Mouse (Mus musculus): ENCODE results near the gene Ubr4. TPM values are rescaled to one million over a fixed set of nuclear protein-coding genes. Genes with fewer than 3 reads are reported as not detected.

Gene Ubr4
- total RNA-seq, 1 experiment, result 199 TPM

DNA sequence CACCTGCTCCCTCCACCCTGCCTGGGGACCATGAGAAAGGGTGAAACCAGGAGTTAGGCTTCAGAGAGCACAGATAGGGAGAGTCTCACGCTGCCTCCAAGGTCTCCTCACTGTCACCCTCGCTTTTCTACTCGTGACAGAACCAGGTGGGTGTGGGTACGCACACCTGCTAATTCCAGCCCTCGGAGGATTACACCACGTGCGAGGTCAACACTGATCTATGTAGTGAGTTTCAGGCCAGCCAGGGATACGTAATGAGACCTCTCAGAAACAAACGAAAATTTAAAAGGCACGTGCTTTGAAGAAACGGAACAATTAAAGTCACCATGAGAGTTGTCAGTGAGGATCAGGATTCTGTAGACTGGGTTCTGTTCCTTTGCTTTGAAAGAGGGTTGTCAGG is 34.0 kb upstream of the Ubr4 start:
- Histone ChIP-seq H3K4me3 (ENCODE audit: insufficient read depth in 1 of 2, low read depth in 1 of 2, low read length in 2 of 2, poor library complexity in 1 of 2, severe bottlenecking in 1 of 2) (no peak overlapping the region), H3K4me1 (ENCODE audit: control insufficient read depth in 2 of 2, insufficient read depth in 2 of 2, low read length in 2 of 2, poor library complexity in 1 of 2) (0 out of 4 replicates have a peak, but pooled peaks cover 0 to 2% of the 10 kb centered on the region in 2 experiments), H3K36me3 (ENCODE audit: control insufficient read depth, insufficient read depth, low read length, poor library complexity, severe bottlenecking) (peaks cover 11% of the 10 kb centered on the region; the same call in 1 of the 2 replicates), H3K9ac (ENCODE audit: insufficient read depth, low read depth, low read length, poor library complexity, severe bottlenecking) (no peak overlapping the region), H3K9me3 (ENCODE audit: control insufficient read depth, insufficient read depth, low read depth, low read length) (no peaks in the 10 kb centered on the region), H3K27ac (ENCODE audit: insufficient read depth, low read depth, low read length, poor library complexity, severe bottlenecking) (no peak overlapping the region)
- in situ Hi-C loops (cut with MboI; ENCODE audit: low sequenced_read_pairs in 2 of 2, unreplicated experiment in 2 of 2), result no loop called here
- no peak for DNase-seq (ENCODE audit: low read depth, low spot score)
- TF ChIP-seq ZNF384 (IDR thresholded peaks at IDR 0.05; ENCODE audit: low read depth, low read length), result no peak
- no peak for TF ChIP-seq HCFC1 (IDR thresholded peaks at IDR 0.05; ENCODE audit: borderline replicate concordance, insufficient read depth, low read length)

DNA sequence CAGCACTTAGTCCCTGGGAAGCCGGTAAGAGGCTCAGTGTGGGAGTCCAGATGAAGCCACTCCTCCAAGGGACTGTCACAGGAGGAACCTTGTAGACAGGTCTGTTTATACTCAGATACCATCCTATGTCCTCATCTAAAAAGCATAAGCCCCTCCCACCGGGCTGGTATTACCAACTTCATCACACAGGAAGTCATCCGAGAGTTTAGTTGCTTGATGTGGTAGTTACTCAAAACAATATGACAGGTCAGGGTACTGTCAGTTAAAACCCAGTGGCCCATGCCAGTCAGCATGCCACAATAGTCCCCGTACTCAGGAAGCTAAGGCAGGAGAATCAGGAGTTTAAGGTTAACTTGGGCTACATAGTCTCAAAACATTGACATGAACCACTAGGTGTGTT is 32.7 kb upstream of the Ubr4 start:
- Histone ChIP-seq H3K36me3 (ENCODE audit: control insufficient read depth, insufficient read depth, low read length, poor library complexity, severe bottlenecking) (peaks cover 4% of the 10 kb centered on the region; the same call in 1 of the 2 replicates), H3K27ac (ENCODE audit: insufficient read depth, low read depth, low read length, poor library complexity, severe bottlenecking) (no peak overlapping the region), H3K4me3 (ENCODE audit: insufficient read depth in 1 of 2, low read depth in 1 of 2, low read length in 2 of 2, poor library complexity in 1 of 2, severe bottlenecking in 1 of 2) (no peak overlapping the region), H3K4me1 (ENCODE audit: control insufficient read depth in 2 of 2, insufficient read depth in 2 of 2, low read length in 2 of 2, poor library complexity in 1 of 2) (0 out of 4 replicates have a peak, but pooled peaks cover 0 to 2% of the 10 kb centered on the region in 2 experiments), H3K9ac (ENCODE audit: insufficient read depth, low read depth, low read length, poor library complexity, severe bottlenecking) (no peak overlapping the region), H3K9me3 (ENCODE audit: control insufficient read depth, insufficient read depth, low read depth, low read length) (no peaks in the 10 kb centered on the region)
- in situ Hi-C loops (cut with MboI; ENCODE audit: low sequenced_read_pairs in 2 of 2, unreplicated experiment in 2 of 2), result no loop called here
- no peak for DNase-seq (ENCODE audit: low read depth, low spot score)
- no peak for TF ChIP-seq MAFK (IDR thresholded peaks at IDR 0.05; ENCODE audit: insufficient read depth, low read depth, low read length)

GRCm38 (mm10) chr4:139330605-139331004 is 21.8 kb upstream of the Ubr4 start:
- no peak overlapping the region; the same call in 1 of the 2 replicates for H3K9ac ChIP-seq (ENCODE audit: insufficient read depth, low read depth, low read length, poor library complexity, severe bottlenecking)
- in situ Hi-C loops (cut with MboI; ENCODE audit: low sequenced_read_pairs in 2 of 2, unreplicated experiment in 2 of 2), result no loop called here
- no peak overlapping the region for H3K27ac ChIP-seq (ENCODE audit: insufficient read depth, low read depth, low read length, poor library complexity, severe bottlenecking)
- peaks cover 0 to 3% of the 10 kb centered on the region in 2 experiments; a peak in 1 of 4 replicates for H3K4me1 ChIP-seq (ENCODE audit: control insufficient read depth in 2 of 2, insufficient read depth in 2 of 2, low read length in 2 of 2, poor library complexity in 1 of 2)
- DNase-seq (ENCODE audit: low read depth, low spot score), result peak; percentile 99
- H3K4me3 ChIP-seq (ENCODE audit: insufficient read depth in 1 of 2, low read depth in 1 of 2, low read length in 2 of 2, poor library complexity in 1 of 2, severe bottlenecking in 1 of 2), result peak overlapping the region in 1 of 2 experiments; percentile 64; a peak in 2 of 4 replicates
- TF ChIP-seq HCFC1 (IDR thresholded peaks at IDR 0.05; ENCODE audit: borderline replicate concordance, insufficient read depth, low read length) (peak; percentile 60; the same call in 1 of the 2 replicates), ZNF384 (IDR thresholded peaks at IDR 0.05; ENCODE audit: low read depth, low read length) (no peak)
- H3K9me3 ChIP-seq (ENCODE audit: control insufficient read depth, insufficient read depth, low read depth, low read length), result no peaks in the 10 kb centered on the region
- no peaks in the 10 kb centered on the region for H3K36me3 ChIP-seq (ENCODE audit: control insufficient read depth, insufficient read depth, low read length, poor library complexity, severe bottlenecking)

DNA sequence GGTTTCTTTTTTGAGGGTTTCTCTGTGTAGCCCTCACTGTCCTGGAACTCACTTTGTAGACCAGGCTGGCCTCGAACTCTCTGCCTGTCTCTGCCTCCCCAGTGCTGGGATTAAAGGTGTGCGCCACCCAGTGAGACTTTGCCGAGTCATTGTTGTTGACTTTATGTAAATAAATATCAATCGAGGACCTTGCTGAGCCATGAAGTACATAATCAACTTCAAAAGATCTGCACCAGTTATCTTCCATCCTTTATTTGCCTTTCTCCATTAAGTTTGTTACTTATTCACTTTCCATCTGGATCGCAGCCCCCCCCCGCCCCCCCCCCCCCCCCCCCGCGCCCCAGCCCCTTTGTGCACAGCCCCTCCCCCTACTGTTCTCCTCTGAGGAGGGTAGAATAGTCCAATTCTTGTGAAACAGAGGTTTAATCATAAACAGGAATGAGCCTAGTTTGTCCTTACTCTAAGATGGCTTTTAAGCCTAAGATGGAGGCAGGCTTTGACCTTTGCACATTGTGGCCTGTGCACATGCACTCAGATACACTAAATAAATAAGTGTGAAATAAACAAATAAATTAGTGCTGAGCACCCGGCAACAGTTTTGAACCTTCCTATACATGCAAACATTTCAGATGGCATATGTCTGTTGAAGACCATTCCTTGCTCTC is 17.6 kb upstream of the Ubr4 start:
- Histone ChIP-seq H3K4me1 (ENCODE audit: control insufficient read depth in 2 of 2, insufficient read depth in 2 of 2, low read length in 2 of 2, poor library complexity in 1 of 2) (peaks cover 3 to 8% of the 10 kb centered on the region in 2 experiments; a peak in 1 of 4 replicates), H3K9ac (ENCODE audit: insufficient read depth, low read depth, low read length, poor library complexity, severe bottlenecking) (no peak overlapping the region), H3K4me3 (ENCODE audit: insufficient read depth in 1 of 2, low read depth in 1 of 2, low read length in 2 of 2, poor library complexity in 1 of 2, severe bottlenecking in 1 of 2) (no peak overlapping the region), H3K36me3 (ENCODE audit: control insufficient read depth, insufficient read depth, low read length, poor library complexity, severe bottlenecking) (no peaks in the 10 kb centered on the region), H3K9me3 (ENCODE audit: control insufficient read depth, insufficient read depth, low read depth, low read length) (no peaks in the 10 kb centered on the region), H3K27ac (ENCODE audit: insufficient read depth, low read depth, low read length, poor library complexity, severe bottlenecking) (no peak overlapping the region)
- in situ Hi-C loops (cut with MboI; ENCODE audit: low sequenced_read_pairs in 2 of 2, unreplicated experiment in 2 of 2), result no loop called here
- DNase-seq (ENCODE audit: low read depth, low spot score), result no peak
- TF ChIP-seq ZC3H11A (IDR thresholded peaks at IDR 0.05; ENCODE audit: borderline replicate concordance, low read depth, low read length) (no peak), HCFC1 (IDR thresholded peaks at IDR 0.05; ENCODE audit: borderline replicate concordance, insufficient read depth, low read length) (no peak), MAFK (IDR thresholded peaks at IDR 0.05; ENCODE audit: insufficient read depth, low read depth, low read length) (peak; percentile 47; the same call in 1 of the 2 replicates), CHD2 (IDR thresholded peaks at IDR 0.05; ENCODE audit: low read depth, low read length) (no peak), ZNF384 (IDR thresholded peaks at IDR 0.05; ENCODE audit: low read depth, low read length) (no peak)

DNA sequence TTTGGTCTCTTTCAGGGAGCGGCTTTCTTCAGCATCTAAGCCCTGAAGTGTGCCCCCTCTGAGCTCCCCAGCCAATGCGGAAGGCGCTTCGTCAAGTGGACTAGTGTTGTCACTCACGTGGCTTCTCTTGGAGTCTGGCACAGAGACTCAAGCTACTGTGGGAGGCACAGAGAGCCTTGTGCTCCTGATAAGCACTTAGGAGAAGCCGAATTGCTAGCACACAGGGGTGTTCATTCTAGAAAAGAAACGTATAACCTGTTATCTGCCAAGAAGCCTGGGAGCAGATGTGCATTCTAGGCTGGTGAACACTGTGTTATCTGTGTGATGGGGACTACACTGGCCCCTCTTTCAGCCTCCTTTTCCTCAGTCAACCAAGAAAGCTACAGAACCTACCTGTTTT is 16.9 kb upstream of the Ubr4 start:
- in situ Hi-C loops (cut with MboI; ENCODE audit: low sequenced_read_pairs in 2 of 2, unreplicated experiment in 2 of 2), result no loop called here
- no peaks in the 10 kb centered on the region for H3K36me3 ChIP-seq (ENCODE audit: control insufficient read depth, insufficient read depth, low read length, poor library complexity, severe bottlenecking)
- H3K9me3 ChIP-seq (ENCODE audit: control insufficient read depth, insufficient read depth, low read depth, low read length), result no peaks in the 10 kb centered on the region
- no peak overlapping the region for H3K9ac ChIP-seq (ENCODE audit: insufficient read depth, low read depth, low read length, poor library complexity, severe bottlenecking)
- DNase-seq (ENCODE audit: low read depth, low spot score), result no peak
- no peak overlapping the region for H3K4me3 ChIP-seq (ENCODE audit: insufficient read depth in 1 of 2, low read depth in 1 of 2, low read length in 2 of 2, poor library complexity in 1 of 2, severe bottlenecking in 1 of 2)
- TF ChIP-seq HCFC1 (IDR thresholded peaks at IDR 0.05; ENCODE audit: borderline replicate concordance, insufficient read depth, low read length) (no peak), CHD2 (IDR thresholded peaks at IDR 0.05; ENCODE audit: low read depth, low read length) (no peak), ZC3H11A (IDR thresholded peaks at IDR 0.05; ENCODE audit: borderline replicate concordance, low read depth, low read length) (no peak), ZNF384 (IDR thresholded peaks at IDR 0.05; ENCODE audit: low read depth, low read length) (no peak), MAFK (IDR thresholded peaks at IDR 0.05; ENCODE audit: insufficient read depth, low read depth, low read length) (no peak)
- H3K27ac ChIP-seq (ENCODE audit: insufficient read depth, low read depth, low read length, poor library complexity, severe bottlenecking), result no peak overlapping the region
- peaks cover 3 to 8% of the 10 kb centered on the region in 2 experiments; a peak in 1 of 4 replicates for H3K4me1 ChIP-seq (ENCODE audit: control insufficient read depth in 2 of 2, insufficient read depth in 2 of 2, low read length in 2 of 2, poor library complexity in 1 of 2)

All from ES-E14 (cell line).